Comparison of ENCODE assay signal across 8 mouse cellular contexts in genomic region chr2:93811812-93812211, GRCm38 (mm10). TPM values are rescaled to one million over a fixed set of nuclear protein-coding genes. Genes with fewer than 3 reads are reported as not detected.
DNase-seq lines count a peak whose midpoint lies in the region; ATAC-seq and TF ChIP-seq lines count a peak whose summit lies in the region.

No protein-coding gene starts in this region.

- H3K4me2 ChIP-seq in forebrain, embryonic 11.5 days (ENCODE audit: low read depth, low read length, severe bottlenecking): no peak overlapping the region
- H3K4me2 ChIP-seq in forebrain, embryonic 16.5 days (ENCODE audit: low read length): no peak overlapping the region
- no peak overlapping the region for H3K4me2 ChIP-seq in midbrain, embryonic 11.5 days
- H3K4me2 ChIP-seq in midbrain, embryonic 16.5 days (ENCODE audit: low read length): no peak overlapping the region
- H3K4me2 ChIP-seq in liver, embryonic 14.5 days (ENCODE audit: low read depth): no peak overlapping the region

- TF ChIP-seq CTCF in brain, embryonic 14.5 days (IDR thresholded peaks at IDR 0.05; ENCODE audit: borderline replicate concordance, extremely low read depth, insufficient read depth, insufficient read length): peak; percentile 84
- TF ChIP-seq CTCF in liver, embryonic 14.5 days (IDR thresholded peaks at IDR 0.05; ENCODE audit: low read depth): peak; percentile 93

- no peak for TF ChIP-seq EP300 in liver, embryonic 14.5 days (IDR thresholded peaks at IDR 0.05; ENCODE audit: low read depth)

- no peaks in the 10 kb centered on the region; the same call in 1 of the 2 replicates for H3K36me3 ChIP-seq in forebrain, embryonic 11.5 days (ENCODE audit: control insufficient read depth, insufficient read depth, low read length)
- H3K36me3 ChIP-seq in forebrain, embryonic 16.5 days (ENCODE audit: control insufficient read depth, insufficient read depth): peaks cover 11% of the 10 kb centered on the region
- no peaks in the 10 kb centered on the region for H3K36me3 ChIP-seq in midbrain, embryonic 11.5 days (ENCODE audit: control insufficient read depth, insufficient read depth, low read length)
- peaks cover 16% of the 10 kb centered on the region for H3K36me3 ChIP-seq in midbrain, embryonic 16.5 days (ENCODE audit: control insufficient read depth, insufficient read depth, low read length)
- H3K36me3 ChIP-seq in liver, embryonic 14.5 days (replicated peaks; ENCODE audit: control insufficient read depth, insufficient read depth, low read depth): peaks cover 3% of the 10 kb centered on the region; the same call in 1 of the 2 replicates

- H3K9ac ChIP-seq in forebrain, embryonic 11.5 days (ENCODE audit: low read length): no peak overlapping the region
- H3K9ac ChIP-seq in forebrain, embryonic 16.5 days (replicated peaks; ENCODE audit: low read depth, low read length): no peak overlapping the region
- H3K9ac ChIP-seq in midbrain, embryonic 11.5 days (ENCODE audit: low read length): no peak overlapping the region
- H3K9ac ChIP-seq in midbrain, embryonic 16.5 days (ENCODE audit: low read depth, low read length): no peak overlapping the region
- H3K9ac ChIP-seq in liver, embryonic 14.5 days (replicated peaks): no peak overlapping the region

- H3K4me3 ChIP-seq in forebrain, embryonic 11.5 days (ENCODE audit: low read depth, low read length): no peak overlapping the region
- H3K4me3 ChIP-seq in forebrain, embryonic 16.5 days (replicated peaks; ENCODE audit: low read length): no peak overlapping the region
- no peak overlapping the region for H3K4me3 ChIP-seq in midbrain, embryonic 11.5 days (ENCODE audit: low read depth, low read length)
- no peak overlapping the region for H3K4me3 ChIP-seq in midbrain, embryonic 16.5 days (ENCODE audit: low read depth, low read length)
- H3K4me3 ChIP-seq in liver, embryonic 14.5 days (ENCODE audit: insufficient read depth in 1 of 2, low read depth in 2 of 2, low read length in 2 of 2): no peak overlapping the region

- H3K9me3 ChIP-seq in forebrain, embryonic 11.5 days (ENCODE audit: control insufficient read depth, low read length): no peaks in the 10 kb centered on the region
- H3K9me3 ChIP-seq in forebrain, embryonic 16.5 days (ENCODE audit: control insufficient read depth, low read length): no peaks in the 10 kb centered on the region
- no peaks in the 10 kb centered on the region for H3K9me3 ChIP-seq in midbrain, embryonic 11.5 days (ENCODE audit: control insufficient read depth, low read length)
- no peaks in the 10 kb centered on the region for H3K9me3 ChIP-seq in midbrain, embryonic 16.5 days (replicated peaks; ENCODE audit: control insufficient read depth, low read length, poor library complexity, severe bottlenecking)
- no peaks in the 10 kb centered on the region for H3K9me3 ChIP-seq in liver, embryonic 14.5 days (ENCODE audit: control insufficient read depth, low read length)

- H3K27me3 ChIP-seq in forebrain, embryonic 11.5 days (ENCODE audit: control insufficient read depth, insufficient read depth, low read length): no peaks in the 10 kb centered on the region
- H3K27me3 ChIP-seq in forebrain, embryonic 16.5 days (replicated peaks; ENCODE audit: control insufficient read depth, insufficient read depth, low read length): no peaks in the 10 kb centered on the region
- no peaks in the 10 kb centered on the region for H3K27me3 ChIP-seq in midbrain, embryonic 11.5 days (ENCODE audit: control insufficient read depth, insufficient read depth, low read length)
- H3K27me3 ChIP-seq in midbrain, embryonic 16.5 days (ENCODE audit: control insufficient read depth, insufficient read depth, low read depth, low read length): no peaks in the 10 kb centered on the region
- no peaks in the 10 kb centered on the region for H3K27me3 ChIP-seq in liver, embryonic 14.5 days (ENCODE audit: control insufficient read depth, insufficient read depth, low read length)

- DNase-seq in forebrain, embryonic 11.5 days (ENCODE audit: low spot score): peak; percentile 84
- peak; percentile 90 for DNase-seq in midbrain, embryonic 11.5 days (ENCODE audit: low spot score, missing footprints)
- peak; percentile 68 for DNase-seq in brain, embryonic 14.5 days (ENCODE audit: low read depth)
- DNase-seq in liver, embryonic 14.5 days (ENCODE audit: low read depth in 3 of 3, low spot score in 3 of 3): peak in 2 of 3 experiments; percentile 33 to 37
- peak; percentile 31 to 73 for DNase-seq in spleen, adult 18-20 months

- TF ChIP-seq POLR2A in brain, embryonic 14.5 days (IDR thresholded peaks at IDR 0.05; ENCODE audit: borderline replicate concordance, extremely low read depth, insufficient read depth, insufficient read length, poor library complexity, severe bottlenecking): no peak

- no peak for ATAC-seq in forebrain, embryonic 11.5 days (replicated peaks; ENCODE audit: low FRiP score)
- ATAC-seq in forebrain, embryonic 16.5 days: no peak
- ATAC-seq in midbrain, embryonic 11.5 days (ENCODE audit: low FRiP score): no peak
- ATAC-seq in midbrain, embryonic 16.5 days: no peak
- 0 out of 2 replicates have a peak, but pooled peaks have one; percentile 44 for ATAC-seq in erythroid progenitor cell, adult 5-6 weeks (replicated peaks; ENCODE audit: low FRiP score, poor library complexity, severe bottlenecking)
- ATAC-seq in liver, embryonic 14.5 days (ENCODE audit: insufficient read depth): no peak

- no peaks in the 10 kb centered on the region for H3K4me1 ChIP-seq in forebrain, embryonic 11.5 days (replicated peaks; ENCODE audit: control insufficient read depth, insufficient read depth, low read length)
- no peaks in the 10 kb centered on the region for H3K4me1 ChIP-seq in forebrain, embryonic 16.5 days (replicated peaks; ENCODE audit: control insufficient read depth, insufficient read depth, low read length)
- no peaks in the 10 kb centered on the region for H3K4me1 ChIP-seq in midbrain, embryonic 11.5 days (ENCODE audit: control insufficient read depth, insufficient read depth, low read length)
- no peaks in the 10 kb centered on the region for H3K4me1 ChIP-seq in midbrain, embryonic 16.5 days (ENCODE audit: control insufficient read depth, insufficient read depth, low read length)
- no peaks in the 10 kb centered on the region for H3K4me1 ChIP-seq in liver, embryonic 14.5 days (replicated peaks; ENCODE audit: control insufficient read depth in 2 of 2, insufficient read depth in 2 of 2, low read length in 1 of 2)

- no peak overlapping the region for H3K27ac ChIP-seq in forebrain, embryonic 11.5 days (ENCODE audit: low read depth, low read length)
- H3K27ac ChIP-seq in forebrain, embryonic 16.5 days (ENCODE audit: low read length): no peak overlapping the region
- no peak overlapping the region for H3K27ac ChIP-seq in midbrain, embryonic 11.5 days (ENCODE audit: low read depth, low read length)
- no peak overlapping the region for H3K27ac ChIP-seq in midbrain, embryonic 16.5 days (ENCODE audit: low read length)
- no peak overlapping the region for H3K27ac ChIP-seq in liver, embryonic 14.5 days

- 27% methylated on average over 4 of the region's 4 CpGs for WGBS in forebrain, embryonic 11.5 days
- WGBS in forebrain, embryonic 16.5 days: 27% methylated on average over 4 of the region's 4 CpGs
- 34% methylated on average over 4 of the region's 4 CpGs for WGBS in midbrain, embryonic 11.5 days
- WGBS in midbrain, embryonic 16.5 days: 31% methylated on average over 4 of the region's 4 CpGs
- 16% methylated on average over 4 of the region's 4 CpGs for WGBS in liver, embryonic 14.5 days (ENCODE audit: insufficient replicate concordance)

RNA-seq across cellular contexts. Expression of gene Ext2, which starts 10.6 kb away (rescaled TPM):
- 78.3 and 78.6 TPM in 2 replicates for polyA plus RNA-seq in forebrain, embryonic 11.5 days (2014; fragmentation: Nextera tagmentation; extraction: Ambion mirVana)
- polyA plus RNA-seq in forebrain, embryonic 16.5 days (2015; fragmentation: Nextera tagmentation; extraction: Ambion mirVana): 69.1 and 69.7 TPM in 2 replicates
- polyA plus RNA-seq in midbrain, embryonic 11.5 days (2014; fragmentation: Nextera tagmentation; extraction: Ambion mirVana): 63.8 and 68.2 TPM in 2 replicates
- polyA plus RNA-seq in midbrain, embryonic 16.5 days (2015; fragmentation: Nextera tagmentation; extraction: Ambion mirVana): 71.3 and 74.9 TPM in 2 replicates
- 36.3 and 49.9 TPM in 2 replicates for polyA plus RNA-seq in brain, embryonic 14.5 days (2012; rRNA removed)
- 10.1 and 16.6 TPM in 2 replicates for total RNA-seq in erythroid progenitor cell, adult 5-6 weeks (2015; ENCODE audit: low replicate concordance)
- 5.4 and 7.0 TPM in 2 replicates for total RNA-seq in erythroid progenitor cell, adult 5-6 weeks (2017; ENCODE audit: low replicate concordance)
- 9.7 and 10.9 TPM in 2 replicates for polyA plus RNA-seq in liver, embryonic 14.5 days (2012; rRNA removed)
- polyA plus RNA-seq in liver, embryonic 14.5 days (2014; fragmentation: Nextera tagmentation; extraction: Ambion mirVana): 22.1 and 26.1 TPM in 2 replicates

RNA-seq across cellular contexts. Expression of gene Accs, which starts 37.9 kb away (rescaled TPM):
- polyA plus RNA-seq in forebrain, embryonic 11.5 days (2014; fragmentation: Nextera tagmentation; extraction: Ambion mirVana): 7.7 and 11.1 TPM in 2 replicates
- polyA plus RNA-seq in forebrain, embryonic 16.5 days (2015; fragmentation: Nextera tagmentation; extraction: Ambion mirVana): 6.4 and 7.2 TPM in 2 replicates
- polyA plus RNA-seq in midbrain, embryonic 11.5 days (2014; fragmentation: Nextera tagmentation; extraction: Ambion mirVana): 5.8 and 7.5 TPM in 2 replicates
- 4.3 and 4.5 TPM in 2 replicates for polyA plus RNA-seq in midbrain, embryonic 16.5 days (2015; fragmentation: Nextera tagmentation; extraction: Ambion mirVana)
- 22.2 and 27.3 TPM in 2 replicates for polyA plus RNA-seq in brain, embryonic 14.5 days (2012; rRNA removed)
- total RNA-seq in erythroid progenitor cell, adult 5-6 weeks (2015; ENCODE audit: low replicate concordance): 4.3 and 12.2 TPM in 2 replicates
- not detected in 2 replicates for total RNA-seq in erythroid progenitor cell, adult 5-6 weeks (2017; ENCODE audit: low replicate concordance)
- polyA plus RNA-seq in liver, embryonic 14.5 days (2012; rRNA removed): 1.5 and 1.9 TPM in 2 replicates
- 0.88 and 1.4 TPM in 2 replicates for polyA plus RNA-seq in liver, embryonic 14.5 days (2014; fragmentation: Nextera tagmentation; extraction: Ambion mirVana)

RNA-seq across cellular contexts. Expression of gene Accsl, which starts 57.1 kb away (rescaled TPM):
- 0.09 TPM in 1 of 2 replicates, not detected in the other for polyA plus RNA-seq in forebrain, embryonic 11.5 days (2014; fragmentation: Nextera tagmentation; extraction: Ambion mirVana)
- polyA plus RNA-seq in forebrain, embryonic 16.5 days (2015; fragmentation: Nextera tagmentation; extraction: Ambion mirVana): 0.63 and 0.73 TPM in 2 replicates
- 0.20 TPM in 1 of 2 replicates, not detected in the other for polyA plus RNA-seq in midbrain, embryonic 11.5 days (2014; fragmentation: Nextera tagmentation; extraction: Ambion mirVana)
- 0.21 TPM in 1 of 2 replicates, not detected in the other for polyA plus RNA-seq in midbrain, embryonic 16.5 days (2015; fragmentation: Nextera tagmentation; extraction: Ambion mirVana)
- 0.38 and 0.39 TPM in 2 replicates for polyA plus RNA-seq in brain, embryonic 14.5 days (2012; rRNA removed)
- not detected in 2 replicates for total RNA-seq in erythroid progenitor cell, adult 5-6 weeks (2015; ENCODE audit: low replicate concordance)
- total RNA-seq in erythroid progenitor cell, adult 5-6 weeks (2017; ENCODE audit: low replicate concordance): not detected in 2 replicates
- polyA plus RNA-seq in liver, embryonic 14.5 days (2012; rRNA removed): 0.02 TPM in 1 of 2 replicates, not detected in the other
- polyA plus RNA-seq in liver, embryonic 14.5 days (2014; fragmentation: Nextera tagmentation; extraction: Ambion mirVana): not detected in 2 replicates

Comparison
In these comparisons a context has a peak if more than half of its experiments do, and no peak if none do; other contexts are left out.
1. DNase-seq: peak in every context shown above with its lines; median percentile 90 in midbrain, embryonic 11.5 days; 84 in forebrain, embryonic 11.5 days; 68 in brain, embryonic 14.5 days; 52 in spleen, adult 18-20 months; 35 in liver, embryonic 14.5 days.